Mouse (Mus musculus) spleen, postnatal 10 days (tissue): ENCODE results near the gene Tmem273.

Experiments used
- DNase-seq, 2 experiments: peaks; one replicate each; pipeline ENCODE4 v3.0.0; 2021 to 2022; ENCODE audit warnings: low spot score in 2 of 2

The Tmem273 gene

GRCm38 (mm10) chr14:32859831-32860569, 74.2 kb downstream of the Tmem273 start:
- DNase-seq = no peak

DNA sequence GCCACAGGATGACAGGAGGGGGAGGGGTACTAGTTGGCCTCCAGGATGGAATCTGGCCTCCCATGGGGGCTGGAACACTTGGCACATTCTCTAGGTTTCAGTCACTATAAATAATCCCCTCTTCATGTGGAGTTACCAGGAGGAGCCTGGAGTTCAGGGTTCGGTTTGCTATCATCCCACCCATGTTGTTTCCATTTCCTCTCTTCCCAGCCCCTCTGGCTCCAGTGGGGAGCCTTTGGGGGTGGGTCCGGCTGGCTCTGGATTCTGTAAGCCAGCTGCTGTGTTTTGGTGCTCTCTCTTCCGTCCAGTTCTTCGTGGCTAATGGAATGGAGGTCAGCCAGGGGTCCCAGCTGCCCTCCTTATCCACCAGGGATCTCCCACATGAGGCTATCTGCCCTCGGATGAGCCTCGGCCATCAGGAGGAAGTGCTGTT, 75.4 kb downstream of the Tmem273 start:
- no peak for DNase-seq

DNA sequence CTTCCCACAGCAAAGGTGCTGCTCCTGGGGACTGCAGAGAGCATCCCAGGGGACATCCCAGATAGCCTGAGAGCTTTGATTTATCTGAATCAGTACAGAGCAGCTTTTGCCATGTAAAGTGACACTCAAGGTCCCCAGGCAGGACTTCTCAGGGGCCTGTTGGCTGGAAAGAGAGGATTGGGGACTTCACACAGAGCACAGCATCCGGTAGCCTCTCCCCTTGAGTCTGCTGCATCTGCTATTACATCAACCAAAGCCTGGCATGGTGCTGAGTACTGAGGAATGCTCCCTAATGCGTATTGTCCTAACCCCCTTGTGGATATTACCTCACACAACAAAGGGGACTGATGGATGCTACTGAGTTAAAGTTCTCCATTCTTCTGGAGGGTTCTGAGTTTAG, 75.9 kb downstream of the Tmem273 start:
- no peak for DNase-seq

GRCm38 (mm10) chr14:32865331-32865730, 79.6 kb downstream of the Tmem273 start:
- DNase-seq = no peak
